Mouse (Mus musculus): ENCODE results near the gene Tacc2. TPM values are rescaled to one million over a fixed set of nuclear protein-coding genes. Genes with fewer than 3 reads are reported as not detected.

Tacc2 gene
- polyA plus RNA-seq, 1 experiment from 2014 or later, result 25.3 TPM

GRCm38 (mm10) chr7:130673169-130674033 lies 96.2 kb downstream of the Tacc2 start:
- ATAC-seq (ENCODE audit: borderline replicate concordance, extremely low read depth, low FRiP score, low TSS enrichment), result peak; percentile 38; the same call in 1 of the 2 replicates
- peaks cover 59% of the 10 kb centered on the region for H3K4me1 ChIP-seq
- WGBS, result 62% methylated on average over 9 of the region's 9 CpGs
- H3K36me3 ChIP-seq, result peaks cover 5% of the 10 kb centered on the region; the same call in 1 of the 2 replicates
- H3K9ac ChIP-seq, result no peak overlapping the region
- no peaks in the 10 kb centered on the region for H3K9me3 ChIP-seq
- no peaks in the 10 kb centered on the region for H3K27me3 ChIP-seq
- no peak overlapping the region for H3K4me2 ChIP-seq
- no peak overlapping the region for H3K4me3 ChIP-seq
- H3K27ac ChIP-seq, result peak overlapping the region; percentile 54

GRCm38 (mm10) chr7:130674526-130674925 lies 97.3 kb downstream of the Tacc2 start:
- Histone ChIP-seq H3K4me2 (no peak overlapping the region), H3K9me3 (no peaks in the 10 kb centered on the region), H3K4me3 (no peak overlapping the region), H3K9ac (no peak overlapping the region), H3K27me3 (no peaks in the 10 kb centered on the region), H3K4me1 (peaks cover 48% of the 10 kb centered on the region), H3K36me3 (peaks cover 5% of the 10 kb centered on the region; the same call in 1 of the 2 replicates), H3K27ac (peak overlapping the region; percentile 2; the same call in 1 of the 2 replicates)
- ATAC-seq (ENCODE audit: borderline replicate concordance, extremely low read depth, low FRiP score, low TSS enrichment), result no peak
- 53% methylated on average over 9 of the region's 9 CpGs for WGBS

GRCm38 (mm10) chr7:130676885-130677540 lies 99.8 kb downstream of the Tacc2 start:
- ATAC-seq (ENCODE audit: borderline replicate concordance, extremely low read depth, low FRiP score, low TSS enrichment), result no peak

GRCm38 (mm10) chr7:130677541-130678274 lies 100.5 kb downstream of the Tacc2 start:
- H3K27ac ChIP-seq, result no peak overlapping the region
- 77% methylated on average over 12 of the region's 12 CpGs for WGBS
- ATAC-seq (ENCODE audit: borderline replicate concordance, extremely low read depth, low FRiP score, low TSS enrichment), result no peak

More at GRCm38 (mm10) chr7:130676885-130677540, 99.8 kb downstream of the Tacc2 start:
- Histone ChIP-seq H3K9me3 (no peaks in the 10 kb centered on the region), H3K4me2 (no peak overlapping the region), H3K4me3 (no peak overlapping the region), H3K27me3 (no peaks in the 10 kb centered on the region), H3K9ac (no peak overlapping the region), H3K4me1 (peaks cover 29% of the 10 kb centered on the region), H3K36me3 (peaks cover 5% of the 10 kb centered on the region; the same call in 1 of the 2 replicates), H3K27ac (no peak overlapping the region)
- 61% methylated on average over 11 of the region's 11 CpGs for WGBS

GRCm38 (mm10) chr7:130678414-130678813 lies 101.2 kb downstream of the Tacc2 start:
- no peaks in the 10 kb centered on the region for H3K27me3 ChIP-seq
- H3K9me3 ChIP-seq, result no peaks in the 10 kb centered on the region
- peaks cover 30% of the 10 kb centered on the region for H3K4me1 ChIP-seq
- no peak for ATAC-seq (ENCODE audit: borderline replicate concordance, extremely low read depth, low FRiP score, low TSS enrichment)
- peaks cover 5% of the 10 kb centered on the region; the same call in 1 of the 2 replicates for H3K36me3 ChIP-seq
- no peak overlapping the region for H3K4me2 ChIP-seq
- H3K27ac ChIP-seq, result no peak overlapping the region
- 78% methylated on average over 6 of the region's 6 CpGs for WGBS
- H3K4me3 ChIP-seq, result no peak overlapping the region
- H3K9ac ChIP-seq, result no peak overlapping the region

More at GRCm38 (mm10) chr7:130677541-130678274, 100.5 kb downstream of the Tacc2 start:
- H3K4me3 ChIP-seq, result no peak overlapping the region
- H3K27me3 ChIP-seq, result no peaks in the 10 kb centered on the region
- no peak overlapping the region for H3K4me2 ChIP-seq
- peaks cover 5% of the 10 kb centered on the region; the same call in 1 of the 2 replicates for H3K36me3 ChIP-seq
- H3K4me1 ChIP-seq, result peaks cover 32% of the 10 kb centered on the region
- H3K9me3 ChIP-seq, result no peaks in the 10 kb centered on the region
- no peak overlapping the region for H3K9ac ChIP-seq

- no peak for ATAC-seq (ENCODE audit: borderline replicate concordance, extremely low read depth, low FRiP score, low TSS enrichment)
- H3K4me2 ChIP-seq, result no peak overlapping the region
- 40% methylated on average over 4 of the region's 4 CpGs for WGBS
- no peak overlapping the region for H3K4me3 ChIP-seq
- H3K9ac ChIP-seq, result no peak overlapping the region
- H3K27ac ChIP-seq, result no peak overlapping the region
- H3K36me3 ChIP-seq, result no peaks in the 10 kb centered on the region
- no peaks in the 10 kb centered on the region for H3K27me3 ChIP-seq
- H3K9me3 ChIP-seq, result no peaks in the 10 kb centered on the region
- peaks cover 13% of the 10 kb centered on the region for H3K4me1 ChIP-seq
These were observed 104.6 kb downstream of the Tacc2 start for GRCm38 (mm10) chr7:130681798-130682197.

- Histone ChIP-seq H3K9me3 (no peaks in the 10 kb centered on the region), H3K27me3 (no peaks in the 10 kb centered on the region), H3K4me3 (no peak overlapping the region), H3K4me2 (no peak overlapping the region), H3K4me1 (peaks cover 32% of the 10 kb centered on the region), H3K9ac (no peak overlapping the region), H3K36me3 (no peaks in the 10 kb centered on the region), H3K27ac (peak overlapping the region; percentile 41)
- no peak for ATAC-seq (ENCODE audit: borderline replicate concordance, extremely low read depth, low FRiP score, low TSS enrichment)
- WGBS, result 75% methylated on average over 4 of the region's 4 CpGs
These were observed 111.4 kb downstream of the Tacc2 start for GRCm38 (mm10) chr7:130688601-130689000.

GRCm38 (mm10) chr7:130690869-130691268 lies 113.6 kb downstream of the Tacc2 start:
- H3K27me3 ChIP-seq, result no peaks in the 10 kb centered on the region
- peaks cover 53% of the 10 kb centered on the region for H3K4me1 ChIP-seq
- 0 out of 2 replicates have a peak overlapping the region, but pooled peaks have one; percentile 0 for H3K27ac ChIP-seq
- no peak overlapping the region for H3K9ac ChIP-seq
- no peak for ATAC-seq (ENCODE audit: borderline replicate concordance, extremely low read depth, low FRiP score, low TSS enrichment)
- WGBS, result 59% methylated on average over 6 of the region's 6 CpGs
- no peak overlapping the region for H3K4me3 ChIP-seq
- H3K36me3 ChIP-seq, result no peaks in the 10 kb centered on the region
- H3K4me2 ChIP-seq, result no peak overlapping the region
- H3K9me3 ChIP-seq, result no peaks in the 10 kb centered on the region

- Histone ChIP-seq H3K4me2 (peak overlapping the region; percentile 88), H3K4me1 (peaks cover 60% of the 10 kb centered on the region), H3K4me3 (no peak overlapping the region), H3K36me3 (no peaks in the 10 kb centered on the region), H3K27ac (peak overlapping the region; percentile 90), H3K27me3 (no peaks in the 10 kb centered on the region), H3K9me3 (no peaks in the 10 kb centered on the region), H3K9ac (peak overlapping the region; percentile 19; the same call in 1 of the 2 replicates)
- no peak for ATAC-seq (ENCODE audit: borderline replicate concordance, extremely low read depth, low FRiP score, low TSS enrichment)
- WGBS, result 19% methylated on average over 2 of the region's 2 CpGs
These were observed 114.7 kb downstream of the Tacc2 start for GRCm38 (mm10) chr7:130691931-130692330.

- no peaks in the 10 kb centered on the region for H3K27me3 ChIP-seq
- peak overlapping the region; percentile 58 for H3K9ac ChIP-seq
- H3K4me3 ChIP-seq, result peak overlapping the region; percentile 54
- H3K4me2 ChIP-seq, result peak overlapping the region; percentile 88
- peak; percentile 81 for ATAC-seq (ENCODE audit: borderline replicate concordance, extremely low read depth, low FRiP score, low TSS enrichment)
- peak overlapping the region; percentile 90 for H3K27ac ChIP-seq
- peaks cover 56% of the 10 kb centered on the region for H3K4me1 ChIP-seq
- under 1% methylated on average over 39 of the region's 39 CpGs for WGBS
- H3K36me3 ChIP-seq, result no peaks in the 10 kb centered on the region
- H3K9me3 ChIP-seq, result no peaks in the 10 kb centered on the region
These were observed 115.2 kb downstream of the Tacc2 start for GRCm38 (mm10) chr7:130692392-130692942.
